ENCODE assay signal across 9 mouse cellular contexts in genomic region chr17:6780521-6781115, GRCm38 (mm10). TPM values are rescaled to one million over a fixed set of nuclear protein-coding genes. Genes with fewer than 3 reads are reported as not detected.
A peak's percentile ranks its signal among the peaks of the same experiment; 100 is the strongest.
DNase-seq lines count a peak whose midpoint lies in the region; ATAC-seq lines count a peak whose summit lies in the region.
"Had no signal": no experiment of that assay in that cellular context is flagged by ENCODE, and none has a peak within 500 bp of the region (broad histone marks: within the 10 kb centered on the region; RNA-seq: fewer than 3 reads in every experiment).

No protein-coding gene starts in this region.

- no peak overlapping the region for H3K27ac ChIP-seq in heart, embryonic 10.5 days
- H3K27ac ChIP-seq in limb, embryonic 13.5 days: no peak overlapping the region

- H3K27me3 ChIP-seq in heart, embryonic 10.5 days (ENCODE audit: insufficient read depth, poor library complexity, severe bottlenecking): no peaks in the 10 kb centered on the region
- H3K27me3 ChIP-seq in limb, embryonic 13.5 days: peaks cover 22% of the 10 kb centered on the region

- intact Hi-C loops in heart, postnatal 25 days (cut with DNase I): loop anchor here (5.0 kb wide), 1 partner anchor 38 kb away; no protein-coding TSS in a partner anchor

- peak overlapping the region; percentile 91 for H3K4me3 ChIP-seq in heart, embryonic 10.5 days
- H3K4me3 ChIP-seq in limb, embryonic 13.5 days: peak overlapping the region; percentile 76; the same call in 1 of the 2 replicates

- no peaks in the 10 kb centered on the region for H3K36me3 ChIP-seq in heart, embryonic 10.5 days
- H3K36me3 ChIP-seq in limb, embryonic 13.5 days: no peaks in the 10 kb centered on the region

- no peak for DNase-seq in heart, embryonic 10.5 days (ENCODE audit: low spot score)
- DNase-seq in heart, postnatal 25 days (ENCODE audit: low spot score): no peak
- peak; percentile 42 to 43 for DNase-seq in spleen, postnatal 36 days (ENCODE audit: low spot score in 2 of 2)
- no peak for DNase-seq in spleen, postnatal 14 days (ENCODE audit: low spot score in 2 of 2)
- peak; percentile 57 for DNase-seq in yolk sac, embryonic 10.5 days (ENCODE audit: low spot score)
- DNase-seq in frontal cortex, adult 2 months (ENCODE audit: extremely low spot score in 1 of 2, low spot score in 1 of 2): no peak
- DNase-seq in cerebellum, adult 9-10 months: no peak
- DNase-seq: cerebellum, postnatal 14 days had no signal

- 65% methylated on average over 4 of the region's 4 CpGs for WGBS in heart, embryonic 10.5 days
- WGBS in limb, embryonic 13.5 days: 53% methylated on average over 4 of the region's 4 CpGs

- peak overlapping the region; percentile 74 for H3K4me2 ChIP-seq in limb, embryonic 13.5 days (replicated peaks)

- H3K9ac ChIP-seq in limb, embryonic 13.5 days: no peak overlapping the region

- no peak for ATAC-seq in limb, embryonic 13.5 days (ENCODE audit: low FRiP score, low read depth)

- H3K9me3 ChIP-seq in heart, embryonic 10.5 days: no peaks in the 10 kb centered on the region
- no peaks in the 10 kb centered on the region for H3K9me3 ChIP-seq in limb, embryonic 13.5 days

- peaks cover 61% of the 10 kb centered on the region for H3K4me1 ChIP-seq in heart, embryonic 10.5 days
- peaks cover 54% of the 10 kb centered on the region for H3K4me1 ChIP-seq in limb, embryonic 13.5 days

RNA-seq across cellular contexts. Expression of gene Ezr, which starts 2.0 kb away (rescaled TPM):
- 121 and 125 TPM in 2 replicates for polyA plus RNA-seq in heart, embryonic 10.5 days (2016; fragmentation: Nextera tagmentation; extraction: Ambion mirVana)
- 10 to 100 TPM; 39.3 to 43.6 TPM for total RNA-seq in heart, postnatal 25 days (2021)
- 47.5 and 51.9 TPM in 2 replicates for polyA plus RNA-seq in limb, embryonic 13.5 days (2015; fragmentation: Nextera tagmentation; extraction: Ambion mirVana)
- polyA plus RNA-seq in frontal cortex, adult 2 months (2012; rRNA removed): 49.8 and 53.9 TPM in 2 replicates

Comparison
In these comparisons a context has a peak if more than half of its experiments do, and no peak if none do; other contexts are left out.
1. DNase-seq: peak in spleen, postnatal 36 days (2 of 2) and yolk sac, embryonic 10.5 days (single experiment); none in heart, embryonic 10.5 days (single experiment), heart, postnatal 25 days (single experiment), spleen, postnatal 14 days (0 of 2), frontal cortex, adult 2 months (0 of 2) and cerebellum, adult 9-10 months (single experiment).